Mouse (Mus musculus): ENCODE measurements around the gene Trp53.
"Not testable (repeated sequence)": the region's sequence is repeated elsewhere in the genome, so short reads cannot be mapped to it uniquely, and the experiment has no call there.

Trp53 gene

GRCm38 (mm10) chr11:69601768-69602167 lies 21.6 kb downstream of the Trp53 start:
- DNase-seq: no peak

- DNase-seq: no peak
Measured at GRCm38 (mm10) chr11:69603516-69603915, 23.4 kb downstream of the Trp53 start.

- DNase-seq: no peak
Measured at GRCm38 (mm10) chr11:69604347-69604746, 24.2 kb downstream of the Trp53 start.

GRCm38 (mm10) chr11:69604795-69605664 lies 24.9 kb downstream of the Trp53 start:
- peak; percentile 83 for DNase-seq

GRCm38 (mm10) chr11:69605726-69606490 lies 25.7 kb downstream of the Trp53 start, which contains the start of gene Atp1b2:
Gene Atp1b2, minus strand, starts transcription at chr11:69605942.
- DNase-seq: peak; percentile 89

- DNase-seq: no peak
Measured at GRCm38 (mm10) chr11:69606491-69606795, 26.3 kb downstream of the Trp53 start.

- DNase-seq: no peak
Measured at GRCm38 (mm10) chr11:69606832-69607231, 26.7 kb downstream of the Trp53 start.

GRCm38 (mm10) chr11:69608525-69608924 lies 28.4 kb downstream of the Trp53 start:
- no peak for DNase-seq

GRCm38 (mm10) chr11:69609416-69609815 lies 29.3 kb downstream of the Trp53 start:
- no peak for DNase-seq

GRCm38 (mm10) chr11:69610899-69611298 lies 30.7 kb downstream of the Trp53 start:
- DNase-seq: no peak

- DNase-seq: peak; percentile 76
Measured at GRCm38 (mm10) chr11:69613553-69614256, 33.5 kb downstream of the Trp53 start.

GRCm38 (mm10) chr11:69614257-69614588 lies 34.1 kb downstream of the Trp53 start:
- not testable (repeated sequence) for DNase-seq

- DNase-seq: no peak
Measured at GRCm38 (mm10) chr11:69616781-69617180, 36.6 kb downstream of the Trp53 start.

- no peak for DNase-seq
Measured at GRCm38 (mm10) chr11:69617805-69618204, 37.6 kb downstream of the Trp53 start, which contains the start of gene Shbg. Gene Shbg, minus strand, starts transcription at chr11:69617905.

GRCm38 (mm10) chr11:69620394-69621081 lies 40.4 kb downstream of the Trp53 start:
- DNase-seq: no peak

GRCm38 (mm10) chr11:69621571-69622268 lies 41.6 kb downstream of the Trp53 start, which contains the start of gene Sat2:
Gene Sat2, plus strand, starts transcription at chr11:69622024.
- DNase-seq: peak; percentile 54

- no peak for DNase-seq
Measured at GRCm38 (mm10) chr11:69622406-69622805, 42.2 kb downstream of the Trp53 start.

GRCm38 (mm10) chr11:69623006-69623405 lies 42.8 kb downstream of the Trp53 start:
- no peak for DNase-seq

GRCm38 (mm10) chr11:69624339-69624738 lies 44.2 kb downstream of the Trp53 start:
- DNase-seq: not testable (repeated sequence)

- peak; percentile 78 for DNase-seq
Measured at GRCm38 (mm10) chr11:69628286-69628685, 48.1 kb downstream of the Trp53 start.

- DNase-seq: no peak
Measured at GRCm38 (mm10) chr11:69629802-69630201, 49.6 kb downstream of the Trp53 start.
